Mouse (Mus musculus) thymus, adult 2 months (tissue): ENCODE results near the gene Mrpl52.

ENCODE experiments used
- CTCF ChIP-seq: fragments of 200-500 bp; IDR thresholded peaks from 2 replicates; pipeline ENCODE4 v1.5.1; 2012; ENCODE audit warnings: mild to moderate bottlenecking, control low read depth, low read length, moderate library complexity, borderline replicate concordance; ENCODE audit not compliant: control insufficient read depth, poor library complexity, insufficient read depth; ENCODE audit errors: extremely low read depth
- POLR2A ChIP-seq: fragments of 200-500 bp; IDR thresholded peaks from 2 replicates; pipeline ENCODE4 v1.6.1; 2012; ENCODE audit warnings: mild to moderate bottlenecking, low read length, control low read depth, moderate library complexity; ENCODE audit not compliant: control insufficient read depth, poor library complexity, insufficient read depth; ENCODE audit errors: extremely low read depth

GRCm38 (mm10) chr14:54428421-54428820 is 1.7 kb downstream of the Mrpl52 start:
- no peak for TF ChIP-seq CTCF
- no peak for TF ChIP-seq POLR2A
